Mouse (Mus musculus) megakaryocyte, embryonic 14.5 days (primary cell): ENCODE results near the gene Gprin2. TPM values are rescaled to one million over a fixed set of nuclear protein-coding genes. Genes with fewer than 3 reads are reported as not detected.

Experiments
- H3K27me3 ChIP-seq: replicated peaks from 2 replicates; pipeline ENCODE3; 2012; ENCODE audit warnings: inconsistent platforms
- H3K36me3 ChIP-seq: replicated peaks from 2 replicates; pipeline ENCODE3; 2012; ENCODE audit warnings: low read length, inconsistent platforms, mixed read lengths
- H3K4me1 ChIP-seq: 2 replicates; pipeline ENCODE4 v1.6.1; 2012; ENCODE audit warnings: inconsistent platforms
- H3K4me3 ChIP-seq: replicated peaks from 2 replicates; pipeline ENCODE3; 2012; ENCODE audit warnings: moderate library complexity, mild to moderate bottlenecking, inconsistent platforms
- H3K9me3 ChIP-seq: 2 replicates; pipeline ENCODE4 v1.6.1; 2012; ENCODE audit warnings: inconsistent platforms
- FLI1 ChIP-seq: IDR thresholded peaks from 2 replicates; pipeline ENCODE4 v1.6.1; 2012; ENCODE audit warnings: low read length, inconsistent platforms, mixed read lengths
- GATA1 ChIP-seq: IDR thresholded peaks from 3 replicates; pipeline ENCODE4 v1.6.1; 2012; ENCODE audit warnings: mixed read lengths, low read length, inconsistent platforms, borderline replicate concordance
- polyA plus RNA-seq: library from polyadenylated mRNA; stranded (reverse); fragments of >175 nt; gene quantifications from 2 replicates; pipeline ENCODE4 v1.2.3, GENCODE M21; 2012; ENCODE audit warnings: low replicate concordance; ENCODE audit not compliant: insufficient read depth

Gene Gprin2
- polyA plus RNA-seq, 1 experiment: not detected

GRCm38 (mm10) chr14:34171107-34171506 is 30.3 kb downstream of the Gprin2 start:
- TF ChIP-seq FLI1 (no peak), GATA1 (no peak)
- H3K27me3 ChIP-seq: no peaks in the 10 kb centered on the region
- H3K4me3 ChIP-seq: no peak overlapping the region
- no peaks in the 10 kb centered on the region for H3K4me1 ChIP-seq
- no peaks in the 10 kb centered on the region for H3K9me3 ChIP-seq
- no peaks in the 10 kb centered on the region for H3K36me3 ChIP-seq

- no peaks in the 10 kb centered on the region for H3K9me3 ChIP-seq
- H3K27me3 ChIP-seq: peaks cover 20% of the 10 kb centered on the region
- H3K4me3 ChIP-seq: no peak overlapping the region
- peaks cover 7% of the 10 kb centered on the region for H3K4me1 ChIP-seq
- no peak for TF ChIP-seq GATA1
- TF ChIP-seq FLI1: no peak
- no peaks in the 10 kb centered on the region for H3K36me3 ChIP-seq
These were observed 45.7 kb downstream of the Gprin2 start for GRCm38 (mm10) chr14:34155752-34156151.

- H3K36me3 ChIP-seq: no peaks in the 10 kb centered on the region
- TF ChIP-seq FLI1: no peak
- TF ChIP-seq GATA1: no peak
- peaks cover 20% of the 10 kb centered on the region for H3K27me3 ChIP-seq
- no peak overlapping the region for H3K4me3 ChIP-seq
- H3K9me3 ChIP-seq: no peaks in the 10 kb centered on the region
- H3K4me1 ChIP-seq: peaks cover 7% of the 10 kb centered on the region
These were observed 46.7 kb downstream of the Gprin2 start for GRCm38 (mm10) chr14:34154601-34155337.

- Histone ChIP-seq H3K4me3 (no peak within 1 kb of the TSS), H3K27me3 (peaks cover 20% of the 10 kb centered on the region), H3K36me3 (no peaks in the 10 kb centered on the region), H3K4me1 (peaks cover 7% of the 10 kb centered on the region), H3K9me3 (no peaks in the 10 kb centered on the region)
- TF ChIP-seq GATA1 (no peak), FLI1 (no peak)
These were observed 49.1 kb downstream of the Gprin2 start, which contains the start of gene Npy4r for GRCm38 (mm10) chr14:34152342-34152741. Gene Npy4r (minus strand): TSS chr14:34152489.

- TF ChIP-seq GATA1 (no peak), FLI1 (no peak)
- Histone ChIP-seq H3K4me3 (no peak overlapping the region), H3K27me3 (peaks cover 4% of the 10 kb centered on the region), H3K36me3 (no peaks in the 10 kb centered on the region), H3K9me3 (no peaks in the 10 kb centered on the region), H3K4me1 (no peaks in the 10 kb centered on the region)
These were observed 58.5 kb downstream of the Gprin2 start for GRCm38 (mm10) chr14:34142915-34143314.

- H3K4me1 ChIP-seq: no peaks in the 10 kb centered on the region
- H3K36me3 ChIP-seq: no peaks in the 10 kb centered on the region
- peaks cover 4% of the 10 kb centered on the region for H3K27me3 ChIP-seq
- H3K9me3 ChIP-seq: no peaks in the 10 kb centered on the region
- no peak overlapping the region for H3K4me3 ChIP-seq
- no peak for TF ChIP-seq GATA1
- no peak for TF ChIP-seq FLI1
These were observed 59.1 kb downstream of the Gprin2 start for GRCm38 (mm10) chr14:34142316-34142715.

- Histone ChIP-seq H3K36me3 (no peaks in the 10 kb centered on the region), H3K4me3 (no peak overlapping the region), H3K9me3 (no peaks in the 10 kb centered on the region), H3K27me3 (no peaks in the 10 kb centered on the region), H3K4me1 (no peaks in the 10 kb centered on the region)
- no peak for TF ChIP-seq FLI1
- TF ChIP-seq GATA1: no peak
These were observed 61.5 kb downstream of the Gprin2 start for GRCm38 (mm10) chr14:34139671-34140664.

Other genes with a start within 250 kb of the Gprin2 start
- gene Rbp3, start 247.7 kb downstream of the Gprin2 start, polyA plus RNA-seq: not detected in 2 replicates
- not detected in 2 replicates for gene Zfp488, start 222.9 kb downstream of the Gprin2 start, polyA plus RNA-seq
- not detected in 2 replicates for gene Gm30083, start 186.5 kb downstream of the Gprin2 start, polyA plus RNA-seq
- not detected in 2 replicates for gene Gm5460, start 184.9 kb downstream of the Gprin2 start, polyA plus RNA-seq
- gene Antxrl, start 148.9 kb downstream of the Gprin2 start, polyA plus RNA-seq: not detected in 2 replicates
- not detected in 2 replicates for gene Anxa8, start 115.7 kb downstream of the Gprin2 start, polyA plus RNA-seq
- not detected in 2 replicates for gene A630023A22Rik, start 98.9 kb downstream of the Gprin2 start, polyA plus RNA-seq
- not detected in 2 replicates for gene Npy4r, start 49.2 kb downstream of the Gprin2 start, polyA plus RNA-seq
- gene Syt15, start 17.9 kb upstream of the Gprin2 start, polyA plus RNA-seq: not detected in 2 replicates
- 2.9 TPM in 1 of 2 replicates, not detected in the other for gene Shld2, start 108.8 kb upstream of the Gprin2 start, polyA plus RNA-seq
- gene Glud1, start 109.1 kb upstream of the Gprin2 start, polyA plus RNA-seq: 26.7 and 46.8 TPM in 2 replicates
- gene Fam25c, start 153.8 kb upstream of the Gprin2 start, polyA plus RNA-seq: not detected in 2 replicates
- not detected in 2 replicates for gene Sncg, start 173.1 kb upstream of the Gprin2 start, polyA plus RNA-seq
- not detected in 2 replicates for gene Mmrn2, start 173.8 kb upstream of the Gprin2 start, polyA plus RNA-seq